ENCODE assay signal across 41 mouse cellular contexts in the genomic region with DNA sequence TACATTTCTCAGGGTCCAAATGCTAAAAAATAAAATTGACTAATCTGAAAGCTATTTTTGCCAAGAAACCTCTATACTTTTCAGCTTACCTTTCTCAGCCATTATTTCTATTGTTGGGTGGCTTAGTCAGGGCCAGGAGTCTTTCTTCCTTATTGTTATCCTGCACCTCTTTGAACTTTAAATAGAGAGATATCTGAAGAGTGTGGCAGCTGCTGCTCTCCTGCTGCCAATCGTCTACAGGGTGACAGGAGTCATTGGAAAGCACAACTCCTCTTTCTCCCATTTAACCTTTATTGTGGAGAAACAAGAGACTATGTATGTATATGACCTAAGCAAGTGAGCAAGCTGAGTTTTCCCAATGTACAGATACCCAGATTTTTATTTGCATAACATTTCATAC. TPM values are rescaled to one million over a fixed set of nuclear protein-coding genes. Genes with fewer than 3 reads are reported as not detected.
DNase-seq lines count a peak whose midpoint lies in the region; ATAC-seq lines count a peak whose summit lies in the region.
"Had no signal": no experiment of that assay in that cellular context is flagged by ENCODE, and none has a peak within 500 bp of the region (broad histone marks: within the 10 kb centered on the region; RNA-seq: fewer than 3 reads in every experiment).

A gene (minus strand): TSS at position 154 of the 400 bp plus-strand sequence.

- H3K9ac ChIP-seq in heart, embryonic 12.5 days, result no peak within 1 kb of the TSS
- no peak within 1 kb of the TSS for H3K9ac ChIP-seq in forebrain, embryonic 11.5 days (ENCODE audit: low read length)
- H3K9ac ChIP-seq: embryonic facial prominence, embryonic 12.5 days; forebrain, embryonic 15.5 days; hindbrain, embryonic 12.5 days; liver, embryonic 14.5 days had no signal

- no peaks in the 10 kb centered on the region for H3K4me1 ChIP-seq in heart, embryonic 12.5 days (replicated peaks)
- no peaks in the 10 kb centered on the region for H3K4me1 ChIP-seq in forebrain, embryonic 11.5 days (replicated peaks; ENCODE audit: control insufficient read depth, insufficient read depth, low read length)
- H3K4me1 ChIP-seq: embryonic facial prominence, embryonic 12.5 days; forebrain, embryonic 15.5 days; hindbrain, embryonic 12.5 days had no signal

- no peak within 1 kb of the TSS for H3K4me2 ChIP-seq in heart, embryonic 12.5 days
- H3K4me2 ChIP-seq in forebrain, embryonic 11.5 days (ENCODE audit: low read depth, low read length, severe bottlenecking), result no peak within 1 kb of the TSS
- H3K4me2 ChIP-seq: embryonic facial prominence, embryonic 12.5 days; forebrain, embryonic 15.5 days; hindbrain, embryonic 12.5 days had no signal

- no peak for ATAC-seq in heart, embryonic 12.5 days (ENCODE audit: insufficient number of reproducible peaks, low FRiP score)
- ATAC-seq in forebrain, embryonic 11.5 days (replicated peaks; ENCODE audit: low FRiP score), result no peak
- ATAC-seq: activated CD4-positive, CD25-positive, alpha-beta regulatory T cell, adult 4 months; forebrain, embryonic 15.5 days; hindbrain, postnatal 0 days; intestine, embryonic 16.5 days had no signal

- H3K27ac ChIP-seq in heart, embryonic 12.5 days (ENCODE audit: poor library complexity, severe bottlenecking), result no peak within 1 kb of the TSS
- H3K27ac ChIP-seq in forebrain, embryonic 11.5 days (ENCODE audit: low read depth, low read length), result no peak within 1 kb of the TSS
- H3K27ac ChIP-seq: embryonic facial prominence, embryonic 12.5 days; forebrain, embryonic 15.5 days; hindbrain, embryonic 12.5 days; hindbrain, postnatal 0 days; kidney, postnatal 0 days; liver, embryonic 14.5 days; macrophage had no signal

- peak; percentile 94 for DNase-seq in heart, adult 11 months
- DNase-seq in gastrocnemius, postnatal 14 days, result no peak
- DNase-seq in heart, adult 9 months (ENCODE audit: low spot score in 2 of 2), result peak; percentile 32 to 42
- no peak for DNase-seq in heart, postnatal 4 days
- DNase-seq in cerebellum, adult 9-10 months, result no peak
- DNase-seq in layer of hippocampus, adult 11-12 months (ENCODE audit: low spot score), result no peak
- DNase-seq in forebrain, embryonic 11.5 days (ENCODE audit: low spot score), result no peak
- DNase-seq: adrenal gland, adult 2 months; cerebellum, adult 2 months; cerebellum, postnatal 25 days; kidney, adult 8-10 months; kidney, postnatal 4 days; layer of hippocampus, adult 9-11 months; liver; lung, adult 2 months; lung, postnatal 10 days; midbrain, embryonic 14.5 days; thymus, adult 2 months; thymus, postnatal 36 days had no signal

- intact Hi-C loops in gastrocnemius, postnatal 14 days (cut with DNase I; ENCODE audit: low total_unique reads), result no loop called here

- no peak within 1 kb of the TSS for H3K4me3 ChIP-seq in heart, embryonic 12.5 days
- no peak within 1 kb of the TSS for H3K4me3 ChIP-seq in forebrain, embryonic 11.5 days (ENCODE audit: low read depth, low read length)
- H3K4me3 ChIP-seq: embryonic facial prominence, embryonic 12.5 days; forebrain, embryonic 15.5 days; hindbrain, embryonic 12.5 days had no signal

- no peaks in the 10 kb centered on the region for H3K36me3 ChIP-seq in heart, embryonic 12.5 days
- no peaks in the 10 kb centered on the region for H3K36me3 ChIP-seq in forebrain, embryonic 11.5 days (ENCODE audit: control insufficient read depth, insufficient read depth, low read length)
- H3K36me3 ChIP-seq: embryonic facial prominence, embryonic 12.5 days; forebrain, embryonic 15.5 days; hindbrain, embryonic 12.5 days had no signal

- H3K27me3 ChIP-seq in heart, embryonic 12.5 days (replicated peaks), result no peaks in the 10 kb centered on the region
- no peaks in the 10 kb centered on the region for H3K27me3 ChIP-seq in forebrain, embryonic 11.5 days (ENCODE audit: control insufficient read depth, insufficient read depth, low read length)
- H3K27me3 ChIP-seq: CH12.LX; embryonic facial prominence, embryonic 12.5 days; forebrain, embryonic 15.5 days; hindbrain, embryonic 12.5 days had no signal

- 16% methylated on average over 1 of the region's 1 CpGs for WGBS in heart, embryonic 12.5 days
- 70% methylated on average over 1 of the region's 1 CpGs for WGBS in forebrain, embryonic 11.5 days

- no peaks in the 10 kb centered on the region for H3K9me3 ChIP-seq in heart, embryonic 12.5 days (replicated peaks)
- no peaks in the 10 kb centered on the region for H3K9me3 ChIP-seq in forebrain, embryonic 11.5 days (ENCODE audit: control insufficient read depth, low read length)
- H3K9me3 ChIP-seq: embryonic facial prominence, embryonic 12.5 days; forebrain, embryonic 15.5 days; hindbrain, embryonic 12.5 days had no signal

RNA-seq across cellular contexts. Expression of the gene that starts here (rescaled TPM):
- polyA plus RNA-seq in heart, embryonic 12.5 days (2016; fragmentation: Nextera tagmentation; extraction: Ambion mirVana), result not detected in 2 replicates
- total RNA-seq in gastrocnemius, postnatal 14 days (2021), result 10 to 100 TPM; 31.2 to 48.6 TPM
- total RNA-seq in heart, postnatal 4 days (2021), result 10 to 100 TPM; 14.5 to 21.3 TPM
- polyA plus RNA-seq in forebrain, embryonic 11.5 days (2014; fragmentation: Nextera tagmentation; extraction: Ambion mirVana), result not detected in 2 replicates
- total RNA-seq: adrenal gland, adult 2 months; CH12.LX; ES-E14; hindbrain, postnatal 0 days; left cerebral cortex, adult 18-20 months; left cerebral cortex, postnatal 14 days; megakaryocyte-erythroid progenitor cell, adult 5-6 weeks; monocyte, adult 5-6 weeks had no signal
- polyA plus RNA-seq: activated CD4-positive, CD25-positive, alpha-beta regulatory T cell, adult 4 months; adrenal gland, adult 2 months; C2C12; cerebellum, adult 2 months; embryonic facial prominence, embryonic 12.5 days; forebrain, embryonic 15.5 days; frontal cortex, adult 2 months; gonadal fat pad, adult 2 months; heart, embryonic 16.5 days; hindbrain, embryonic 12.5 days; hindbrain, postnatal 0 days; intestine, embryonic 16.5 days; limb, embryonic 11.5 days; liver, embryonic 14.5 days; lung, adult 2 months; macrophage; midbrain, embryonic 14.5 days; neural tube, embryonic 14.5 days; thymus, adult 2 months had no signal

Comparison
In these comparisons a context has a peak if more than half of its experiments do, and no peak if none do; other contexts are left out.
1. DNase-seq: peak in heart, adult 11 months (single experiment) and heart, adult 9 months (2 of 2); none in gastrocnemius, postnatal 14 days (single experiment), heart, postnatal 4 days (single experiment), cerebellum, adult 9-10 months (single experiment), layer of hippocampus, adult 11-12 months (single experiment) and forebrain, embryonic 11.5 days (single experiment).